Comparison of ENCODE assay signal across 9 mouse cellular contexts in genomic region chr12:111688069-111688428, GRCm38 (mm10). TPM values are rescaled to one million over a fixed set of nuclear protein-coding genes. Genes with fewer than 3 reads are reported as not detected.
DNase-seq lines count a peak whose midpoint lies in the region; ATAC-seq and TF ChIP-seq lines count a peak whose summit lies in the region.
"Had no signal": no experiment of that assay in that cellular context is flagged by ENCODE, and none has a peak within 500 bp of the region (broad histone marks: within the 10 kb centered on the region; RNA-seq: fewer than 3 reads in every experiment).

No protein-coding gene starts in this region.

- no peak overlapping the region for H3K4me3 ChIP-seq in left cerebral cortex, adult 2 months
- H3K4me3 ChIP-seq in hindbrain, embryonic 11.5 days (ENCODE audit: low read depth, low read length) = no peak overlapping the region
- H3K4me3 ChIP-seq in neural tube, embryonic 12.5 days = no peak overlapping the region

- ATAC-seq in hindbrain, embryonic 11.5 days (ENCODE audit: low FRiP score) = no peak
- no peak for ATAC-seq in neural tube, embryonic 12.5 days (ENCODE audit: low FRiP score, low read depth)
- no peak for ATAC-seq in inflammation-experienced regulatory T-cells, adult 6 months

- H3K9me3 ChIP-seq in hindbrain, embryonic 11.5 days (ENCODE audit: control insufficient read depth, low read length) = no peaks in the 10 kb centered on the region
- H3K9me3 ChIP-seq in neural tube, embryonic 12.5 days = no peaks in the 10 kb centered on the region

- WGBS in hindbrain, embryonic 11.5 days = 18% methylated on average over 2 of the region's 2 CpGs
- 39% methylated on average over 2 of the region's 2 CpGs for WGBS in neural tube, embryonic 12.5 days

- peaks cover 27% of the 10 kb centered on the region for H3K4me1 ChIP-seq in hindbrain, embryonic 11.5 days (replicated peaks; ENCODE audit: control insufficient read depth, insufficient read depth, low read length)
- peaks cover 45% of the 10 kb centered on the region for H3K4me1 ChIP-seq in neural tube, embryonic 12.5 days

- no peaks in the 10 kb centered on the region for H3K27me3 ChIP-seq in hindbrain, embryonic 11.5 days (ENCODE audit: control insufficient read depth, insufficient read depth, low read length)
- no peaks in the 10 kb centered on the region for H3K27me3 ChIP-seq in neural tube, embryonic 12.5 days (replicated peaks)

- no peak for TF ChIP-seq CTCF in left cerebral cortex, adult 2 months (IDR thresholded peaks at IDR 0.05)

- H3K27ac ChIP-seq in left cerebral cortex, adult 2 months = peak overlapping the region; percentile 94
- H3K27ac ChIP-seq in hindbrain, embryonic 11.5 days (ENCODE audit: low read depth, low read length) = peak overlapping the region; percentile 75
- no peak overlapping the region for H3K27ac ChIP-seq in neural tube, embryonic 12.5 days

- peak overlapping the region; percentile 40 for H3K9ac ChIP-seq in hindbrain, embryonic 11.5 days (ENCODE audit: low read depth, low read length)
- H3K9ac ChIP-seq in neural tube, embryonic 12.5 days = no peak overlapping the region
- H3K9ac ChIP-seq: liver, postnatal 0 days had no signal

- peak; percentile 67 for DNase-seq in cerebellum, adult 9-11 months
- DNase-seq in cerebellum, adult 11-12 months = no peak
- peak in 1 of 2 experiments; percentile 16 for DNase-seq in left cerebral cortex, adult 2 months (ENCODE audit: extremely low spot score in 1 of 2, low spot score in 2 of 2)
- DNase-seq in left cerebral cortex, adult 11 months (ENCODE audit: low spot score) = no peak
- DNase-seq in hindbrain, embryonic 11.5 days (ENCODE audit: low spot score) = no peak
- DNase-seq in layer of hippocampus, adult 9-11 months = no peak

- intact Hi-C loops in left cerebral cortex, adult 2 months (cut with DNase I) = no loop called here

- H3K4me2 ChIP-seq in hindbrain, embryonic 11.5 days (replicated peaks; ENCODE audit: low read depth, low read length) = no peak overlapping the region
- 0 out of 2 replicates have a peak overlapping the region, but pooled peaks have one; percentile 3 for H3K4me2 ChIP-seq in neural tube, embryonic 12.5 days (replicated peaks)

- H3K36me3 ChIP-seq in hindbrain, embryonic 11.5 days (ENCODE audit: control insufficient read depth, insufficient read depth, low read length) = no peaks in the 10 kb centered on the region
- H3K36me3 ChIP-seq in neural tube, embryonic 12.5 days = peaks cover 11% of the 10 kb centered on the region

RNA-seq across cellular contexts. Expression of gene Trmt61a, which starts 10.1 kb away (rescaled TPM):
- 10 to 100 TPM; 18.9 to 20.2 TPM for total RNA-seq in left cerebral cortex, adult 2 months (2021)
- polyA plus RNA-seq in hindbrain, embryonic 11.5 days (2014; fragmentation: Nextera tagmentation; extraction: Ambion mirVana) = 4.5 and 5.0 TPM in 2 replicates
- polyA plus RNA-seq in neural tube, embryonic 12.5 days (2016; fragmentation: Nextera tagmentation; extraction: Ambion mirVana) = 12.0 and 12.1 TPM in 2 replicates
- 1 to 10 TPM; 3.2 to 4.4 (median 3.3) TPM for polyA plus RNA-seq in inflammation-experienced regulatory T-cells, adult 6 months (2017; shearing (Covaris generic))

RNA-seq across cellular contexts. Expression of gene Ckb, which starts 15.9 kb away (rescaled TPM):
- total RNA-seq in left cerebral cortex, adult 2 months (2021) = 1,000 to 10,000 TPM; 1,837 to 1,872 TPM
- polyA plus RNA-seq in hindbrain, embryonic 11.5 days (2014; fragmentation: Nextera tagmentation; extraction: Ambion mirVana) = 2,103 and 2,160 TPM in 2 replicates
- 2,325 and 2,426 TPM in 2 replicates for polyA plus RNA-seq in neural tube, embryonic 12.5 days (2016; fragmentation: Nextera tagmentation; extraction: Ambion mirVana)
- polyA plus RNA-seq in inflammation-experienced regulatory T-cells, adult 6 months (2017; shearing (Covaris generic)) = 10 to 100 TPM; 24.2 to 37.2 (median 31.8) TPM

RNA-seq across cellular contexts. Expression of gene Bag5, which starts 25.0 kb away (rescaled TPM):
- total RNA-seq in left cerebral cortex, adult 2 months (2021) = 10 to 100 TPM; 60.9 to 61.8 TPM
- polyA plus RNA-seq in hindbrain, embryonic 11.5 days (2014; fragmentation: Nextera tagmentation; extraction: Ambion mirVana) = 61.5 and 63.3 TPM in 2 replicates
- 60.1 and 61.8 TPM in 2 replicates for polyA plus RNA-seq in neural tube, embryonic 12.5 days (2016; fragmentation: Nextera tagmentation; extraction: Ambion mirVana)
- polyA plus RNA-seq in inflammation-experienced regulatory T-cells, adult 6 months (2017; shearing (Covaris generic)) = 10 to 100 TPM; 22.0 to 40.1 (median 36.7) TPM

RNA-seq across cellular contexts. Expression of gene Apopt1, which starts 25.0 kb away (rescaled TPM):
- total RNA-seq in left cerebral cortex, adult 2 months (2021) = 10 to 100 TPM; 36.2 to 38.8 TPM
- polyA plus RNA-seq in hindbrain, embryonic 11.5 days (2014; fragmentation: Nextera tagmentation; extraction: Ambion mirVana) = 52.5 and 54.2 TPM in 2 replicates
- 54.6 and 57.3 TPM in 2 replicates for polyA plus RNA-seq in neural tube, embryonic 12.5 days (2016; fragmentation: Nextera tagmentation; extraction: Ambion mirVana)
- polyA plus RNA-seq in inflammation-experienced regulatory T-cells, adult 6 months (2017; shearing (Covaris generic)) = 10 to 100 TPM; 55.8 to 85.0 (median 74.3) TPM

Comparison
In these comparisons a context has a peak if more than half of its experiments do, and no peak if none do; other contexts are left out.
1. RNA of gene Ckb, which starts 15.9 kb away (polyA plus RNA-seq): 2,325 to 2,426 TPM in neural tube, embryonic 12.5 days and 2,103 to 2,160 TPM in hindbrain, embryonic 11.5 days; 24.2 to 37.2 TPM in inflammation-experienced regulatory T-cells, adult 6 months; every median in the first group is over 10 times any median in the second.